Mouse (Mus musculus) CD8-positive naive resting alpha-beta T cell, adult 2 months (primary cell): ENCODE data around the gene Mms19.

Source experiments
- DNase-seq, 2 experiments: peaks; one replicate each; pipeline ENCODE4 v3.0.0; 2022; ENCODE audit warnings: low read depth in 2 of 2, low spot score in 2 of 2

Mms19 gene

DNA sequence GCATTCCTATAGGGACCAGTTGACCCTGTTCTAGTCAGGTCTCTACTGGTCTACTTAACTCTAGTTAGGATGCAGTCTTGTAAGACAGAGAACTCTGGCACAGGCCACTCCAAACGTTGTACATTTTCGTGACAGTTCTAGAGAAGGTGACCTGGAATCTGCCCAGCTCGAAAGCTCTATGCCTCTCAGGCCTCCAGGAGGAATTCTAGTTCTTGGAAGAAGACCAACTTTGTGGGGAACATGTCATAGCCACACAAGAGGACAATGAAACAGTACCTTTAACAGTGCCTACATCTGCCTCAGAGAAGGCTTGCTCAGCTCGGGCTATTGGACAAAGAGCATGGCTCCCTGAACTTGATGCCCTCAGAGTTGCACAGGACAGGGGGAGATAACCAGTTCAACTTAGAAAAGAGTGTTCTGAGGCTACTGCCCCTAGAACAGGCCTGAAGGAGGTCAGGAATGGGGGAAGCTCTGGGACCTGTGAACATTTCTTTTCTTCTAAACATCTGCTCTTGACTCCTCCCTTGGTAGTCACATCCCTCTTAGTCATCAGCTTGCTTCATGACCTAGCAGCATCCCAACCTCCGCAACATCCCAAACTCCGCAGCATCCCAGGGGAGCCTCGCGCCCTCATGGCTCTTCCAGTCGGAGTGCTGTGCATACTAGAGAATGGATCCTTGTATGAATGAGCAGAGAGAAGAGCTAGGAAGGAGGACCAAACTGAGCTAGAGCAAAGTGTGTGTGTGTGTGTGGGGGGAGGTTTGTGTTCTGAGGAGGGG, 18.0 kb upstream of the Mms19 start:
- no peak for DNase-seq

DNA sequence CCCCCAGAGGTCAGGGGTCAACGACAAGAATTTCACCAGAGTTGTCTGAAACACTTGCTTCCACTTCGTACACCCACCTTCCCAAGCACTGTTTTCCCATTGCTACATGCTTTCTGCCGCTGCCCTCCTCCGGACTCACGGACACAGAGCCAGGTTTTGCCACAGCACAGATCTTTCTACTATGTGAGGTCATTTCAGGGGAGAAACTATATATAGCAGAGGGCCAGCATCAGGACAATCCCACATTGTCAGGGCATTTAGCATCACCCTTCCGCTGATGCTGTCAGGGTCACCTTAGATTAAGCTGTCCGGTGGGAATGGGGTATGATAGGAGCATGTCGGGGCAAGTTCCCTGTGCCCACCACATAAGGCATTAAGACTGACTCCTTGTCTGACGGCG, 16.1 kb upstream of the Mms19 start:
- no peak for DNase-seq

DNA sequence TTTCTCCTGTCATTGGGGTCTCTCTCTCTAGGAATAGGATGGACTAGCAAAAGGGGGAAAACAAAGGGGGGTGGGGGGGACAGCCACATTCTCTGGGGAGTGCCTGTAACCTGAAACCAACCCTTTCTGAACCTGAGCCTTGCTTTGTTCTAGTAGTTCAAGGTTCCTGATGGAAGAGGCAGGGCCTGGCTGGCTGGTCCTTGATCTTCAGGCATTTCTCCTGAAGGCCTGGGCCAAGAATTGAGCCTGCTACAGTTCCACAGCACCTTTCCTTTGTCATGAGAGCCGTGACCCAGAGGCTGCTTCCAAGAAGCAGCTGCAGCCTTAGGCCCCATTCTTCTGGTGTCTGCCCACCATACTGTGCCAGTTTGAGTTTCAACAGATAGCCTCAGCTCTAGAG, 14.5 kb upstream of the Mms19 start:
- no peak for DNase-seq

DNA sequence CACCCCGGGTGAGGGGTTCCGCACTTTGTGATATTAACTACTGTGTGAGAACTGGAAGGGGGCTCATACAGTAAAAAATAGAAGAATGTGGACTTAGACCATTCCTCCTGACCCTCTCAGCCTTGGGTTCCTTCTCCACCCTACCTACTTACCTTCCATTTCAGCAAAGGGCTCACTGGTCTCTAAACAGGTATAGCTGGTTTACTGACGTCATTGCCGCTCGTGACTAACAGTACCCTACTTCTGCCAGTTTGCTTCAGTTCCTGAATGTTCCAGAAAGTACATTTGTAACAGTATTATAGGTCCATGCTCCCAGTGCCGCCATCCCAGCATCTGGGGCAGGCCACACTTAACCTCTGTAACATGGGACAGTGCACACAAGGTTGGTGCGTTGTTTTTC, 13.1 kb upstream of the Mms19 start:
- no peak for DNase-seq

DNA sequence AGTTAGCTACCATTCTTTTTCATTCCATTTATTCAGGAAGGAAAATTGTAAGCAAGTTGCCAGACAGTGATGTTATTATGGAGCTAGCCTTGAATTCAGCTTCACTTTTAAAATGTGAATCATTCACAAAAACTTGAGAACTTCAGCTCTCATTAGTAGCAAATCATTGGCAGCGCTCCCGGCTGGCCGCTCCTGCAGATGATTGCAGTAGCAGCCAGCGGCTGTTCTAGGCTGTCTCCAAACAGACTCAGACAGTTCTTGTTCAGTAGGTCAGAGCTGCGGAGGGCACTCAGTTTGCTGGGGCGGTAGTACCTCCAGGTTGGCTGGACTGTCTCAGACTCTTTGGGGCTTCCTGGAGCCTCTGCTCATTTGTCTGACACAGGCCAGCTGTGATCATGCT, 12.5 kb upstream of the Mms19 start:
- no peak for DNase-seq

DNA sequence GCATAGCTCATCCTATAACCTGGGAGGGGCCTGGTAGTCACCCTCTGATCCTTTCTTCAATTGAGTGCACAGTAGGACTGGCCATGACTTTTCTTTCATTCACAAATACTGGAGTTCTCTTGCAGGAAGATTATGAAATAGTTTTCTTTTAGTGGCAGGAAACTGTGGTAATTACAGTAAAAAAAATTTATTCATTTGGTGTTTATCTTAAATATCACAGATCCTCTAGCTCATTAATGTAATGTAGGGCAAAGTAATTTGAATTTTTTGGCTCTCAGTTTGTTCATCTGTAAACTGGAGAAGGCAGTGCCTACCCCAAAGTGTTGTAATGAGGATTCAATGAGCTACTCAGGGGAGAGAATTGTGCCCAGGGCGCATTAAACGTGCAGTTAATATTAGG, 12.0 kb upstream of the Mms19 start:
- DNase-seq, result no peak

DNA sequence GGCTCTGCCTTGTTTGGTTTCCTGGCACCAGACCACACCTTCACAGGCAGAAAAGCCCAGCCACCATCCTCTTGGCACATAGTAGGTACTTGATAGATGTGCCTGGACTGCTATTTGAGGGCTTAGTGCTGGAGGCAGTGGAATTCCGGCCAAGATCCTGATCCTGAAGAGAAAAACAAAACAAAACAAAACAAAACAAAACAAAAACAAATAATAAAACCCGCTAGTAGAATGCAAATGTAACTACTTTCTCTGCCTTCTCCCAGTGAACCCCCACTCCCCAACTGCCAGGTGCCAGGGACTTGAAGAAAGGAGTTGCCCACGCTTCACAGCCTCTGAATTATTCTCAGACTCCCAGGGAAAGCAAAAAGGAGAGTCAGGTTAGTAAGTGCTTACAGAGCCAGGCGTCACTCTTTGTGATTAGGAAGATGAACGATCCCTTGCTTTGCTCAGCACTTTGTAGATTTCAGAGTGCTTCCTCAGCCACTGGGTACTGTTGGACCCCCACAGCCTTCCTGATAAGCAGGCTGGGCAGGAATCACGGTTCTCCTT, 11.0 kb upstream of the Mms19 start:
- no peak for DNase-seq

DNA sequence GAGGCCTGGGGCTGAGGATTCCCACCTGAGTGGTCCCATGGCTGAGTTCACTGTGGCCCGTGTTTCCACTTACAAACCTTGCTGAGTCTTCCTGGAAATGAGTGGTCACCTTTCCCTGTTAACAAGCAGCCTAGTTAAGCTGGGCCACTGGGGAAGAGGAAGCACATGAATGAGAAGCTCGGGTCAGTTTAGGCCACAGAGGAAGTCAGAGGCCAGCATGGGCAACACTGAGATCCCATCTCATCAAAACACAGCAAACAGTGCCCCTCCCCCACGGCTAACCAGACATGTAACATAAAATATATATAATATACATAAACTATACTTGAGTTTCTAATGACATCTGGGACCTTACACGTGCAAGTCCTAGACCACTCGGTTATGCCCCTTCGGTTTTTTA, 8.9 kb upstream of the Mms19 start:
- no peak for DNase-seq

DNA sequence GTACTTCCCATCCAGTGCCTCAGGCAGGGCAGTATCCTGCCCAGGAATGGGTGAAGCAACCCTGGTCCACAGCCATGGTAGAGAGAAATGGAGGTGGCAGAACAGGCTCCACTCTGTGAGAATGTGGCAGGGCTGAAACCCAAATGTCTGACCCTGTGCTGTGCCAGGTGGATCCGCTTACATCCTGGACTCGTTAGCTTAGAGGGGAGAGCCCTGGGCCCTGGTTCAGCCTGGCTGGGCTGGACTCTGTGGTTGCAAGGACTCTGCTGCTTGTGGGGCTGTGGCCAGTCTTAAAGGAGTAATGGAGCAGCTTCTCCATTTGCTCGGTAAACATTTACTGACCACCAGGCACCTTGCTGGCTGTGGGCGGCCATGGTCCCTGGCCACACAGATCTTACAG, 6.2 kb upstream of the Mms19 start:
- no peak for DNase-seq

DNA sequence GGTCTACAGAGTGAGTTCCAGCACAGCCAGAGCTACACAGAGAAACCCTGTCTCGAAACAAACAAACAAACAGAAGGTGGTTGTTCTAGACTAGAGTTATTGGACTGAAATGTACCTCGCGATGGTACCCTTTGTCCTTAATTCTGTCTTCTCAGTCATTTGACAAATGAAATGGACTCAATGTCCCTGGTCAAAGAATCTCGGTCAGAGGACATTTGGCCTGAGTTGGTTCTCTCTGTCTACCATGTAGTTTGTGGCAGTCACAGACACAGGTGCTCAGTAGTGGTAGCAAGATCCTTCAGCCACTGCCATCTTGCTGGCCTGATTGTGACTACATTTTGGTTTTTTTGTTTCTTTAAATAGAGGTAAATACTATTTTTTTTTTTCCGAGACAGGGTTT, 5.0 kb upstream of the Mms19 start:
- no peak for DNase-seq

DNA sequence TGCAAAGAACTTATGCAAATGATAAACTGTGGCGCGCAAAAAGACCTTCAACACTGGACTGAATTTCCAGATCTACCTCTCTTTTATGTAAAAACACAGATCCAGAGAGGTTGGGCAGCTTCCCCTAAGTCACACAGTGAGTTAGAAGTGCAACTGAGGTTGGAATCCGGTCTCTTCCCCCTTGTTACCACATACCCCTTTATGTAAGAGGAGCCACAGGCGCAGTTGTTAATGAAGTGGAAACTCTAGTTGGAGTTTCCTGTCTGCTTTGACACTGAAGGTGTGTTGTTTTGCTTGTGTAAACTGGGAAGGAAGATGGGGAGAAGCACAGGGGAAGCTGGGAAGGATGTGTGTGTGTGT, 1.8 kb upstream of the Mms19 start:
- DNase-seq, result peak in 1 of 2 experiments; percentile 21

DNA sequence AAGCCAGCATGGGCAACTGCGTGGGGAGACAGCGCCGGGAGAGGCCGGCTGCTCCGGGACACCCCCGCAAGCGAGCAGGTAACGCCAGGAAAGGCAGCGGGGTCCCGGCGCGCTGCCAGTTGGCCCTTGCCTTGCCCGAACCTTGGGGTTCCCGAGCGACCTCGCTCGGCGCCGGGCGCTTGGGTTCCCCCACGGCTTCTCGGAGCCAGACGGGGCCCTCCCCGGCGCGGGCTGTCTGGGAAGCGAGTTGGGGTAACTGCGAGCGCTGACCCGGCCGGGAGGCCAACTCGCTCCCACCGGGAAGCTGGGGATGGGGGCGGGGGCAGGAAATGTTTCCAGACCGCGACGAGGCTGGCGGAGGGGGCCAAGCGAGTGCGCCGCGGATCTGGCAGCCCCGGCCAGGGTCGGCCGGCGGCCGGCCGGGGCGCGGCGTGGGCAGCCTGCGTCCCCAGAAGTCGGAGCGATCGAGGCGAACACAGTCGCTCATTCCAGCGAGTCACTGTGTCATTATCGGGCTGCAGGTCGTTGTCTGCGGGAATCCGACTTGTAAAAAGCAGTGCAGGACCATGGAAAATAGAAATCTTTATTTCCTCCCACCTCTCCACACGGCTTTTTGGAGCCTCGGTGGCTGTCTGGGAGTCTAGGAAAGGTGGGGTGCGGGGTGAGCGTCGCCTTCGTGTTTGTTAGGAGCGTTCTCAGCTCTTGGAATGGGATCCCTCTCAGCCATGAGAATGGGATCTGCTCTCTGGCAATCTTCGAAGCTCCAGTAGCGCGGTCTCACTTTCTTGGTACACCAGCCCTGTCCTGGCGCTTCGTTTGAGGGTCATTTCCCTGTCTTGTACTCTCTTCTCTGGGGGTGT, 1.2 kb upstream of the Mms19 start:
- peak; percentile 34 to 39 for DNase-seq

DNA sequence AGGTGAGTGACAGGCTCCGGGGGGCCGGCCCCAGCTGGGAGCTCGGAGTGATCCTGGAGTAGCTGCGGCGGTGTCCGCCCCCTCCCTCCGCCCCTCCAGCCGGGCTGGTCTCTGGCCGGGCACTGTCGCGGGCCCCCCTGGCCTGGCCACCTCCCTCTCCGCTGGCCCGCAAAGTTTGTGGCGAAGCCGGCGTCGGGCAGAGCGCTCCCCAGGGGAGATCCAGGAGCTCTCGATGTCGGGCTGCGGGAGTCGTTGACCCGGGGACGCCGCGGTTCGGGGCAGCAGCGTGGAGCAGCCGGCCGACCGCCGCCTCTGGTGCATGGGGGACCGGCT, 604 bp upstream of the Mms19 start, which contains the start of gene Ubtd1:
TSS of gene Ubtd1 (plus strand) at position 169 of the 333 bp plus-strand sequence.
- DNase-seq, result no peak

DNA sequence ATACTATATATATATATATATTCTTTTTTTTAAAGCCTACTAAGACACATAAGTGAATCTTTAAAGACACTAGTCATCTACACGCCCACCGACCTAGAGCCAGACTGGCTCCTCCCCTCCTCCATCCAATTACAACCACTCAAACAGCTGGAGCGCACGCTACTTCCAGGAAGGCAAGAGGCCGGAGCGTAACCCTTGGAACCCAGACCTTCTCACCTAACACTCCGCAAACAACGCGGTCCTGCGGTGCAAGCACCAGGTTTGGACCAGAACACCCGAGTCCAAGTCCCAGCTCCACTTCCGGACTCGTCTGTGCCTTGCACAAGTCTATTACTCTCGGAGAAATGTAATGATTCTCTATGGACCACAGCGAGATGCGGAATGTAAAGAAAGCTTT, 537 bp downstream of the Mms19 start:
- peak in 1 of 2 experiments; percentile 15 for DNase-seq

DNA sequence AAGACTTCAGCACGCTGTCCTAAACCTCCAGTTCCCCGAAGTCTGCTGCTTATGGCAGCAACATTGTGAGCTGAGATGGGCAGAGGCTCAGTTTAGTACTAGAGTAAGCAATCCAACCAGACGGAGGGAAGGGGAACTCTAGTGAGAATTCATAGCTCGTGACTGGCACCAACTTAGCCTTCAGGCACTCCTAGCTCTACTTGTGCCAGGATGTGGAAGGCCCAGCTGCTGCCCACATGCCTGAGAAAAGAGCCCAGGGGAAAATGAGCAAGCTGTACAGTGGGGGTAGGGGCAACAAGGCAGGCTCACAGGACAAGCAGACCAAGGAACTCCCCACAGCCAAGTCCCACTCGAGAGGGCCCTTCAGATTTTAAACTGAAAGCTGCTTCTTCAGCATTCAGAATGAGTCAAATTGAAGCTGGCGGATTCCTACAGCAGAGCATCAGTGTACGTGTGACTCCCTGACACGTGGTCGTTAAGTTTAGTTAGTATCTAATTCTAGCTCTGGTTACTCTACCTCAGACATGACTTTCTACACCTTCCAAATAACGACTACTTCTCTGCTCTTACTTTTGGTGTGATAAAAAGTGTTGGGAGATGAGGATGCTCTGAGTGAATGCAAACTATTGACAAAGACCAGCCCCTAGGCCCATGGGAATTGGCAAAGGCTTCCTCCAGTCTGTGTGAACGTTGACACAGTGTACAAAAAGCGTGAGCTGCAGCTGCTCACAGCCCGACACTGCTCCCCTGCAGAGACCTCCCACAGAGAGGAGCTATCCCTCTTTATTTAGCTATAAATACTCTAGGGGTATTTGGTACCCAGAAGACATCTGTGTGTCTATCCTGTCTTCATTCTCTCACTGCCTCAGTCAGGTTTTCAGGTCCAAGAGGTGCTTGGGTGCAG, 6.8 kb downstream of the Mms19 start:
- DNase-seq, result no peak

DNA sequence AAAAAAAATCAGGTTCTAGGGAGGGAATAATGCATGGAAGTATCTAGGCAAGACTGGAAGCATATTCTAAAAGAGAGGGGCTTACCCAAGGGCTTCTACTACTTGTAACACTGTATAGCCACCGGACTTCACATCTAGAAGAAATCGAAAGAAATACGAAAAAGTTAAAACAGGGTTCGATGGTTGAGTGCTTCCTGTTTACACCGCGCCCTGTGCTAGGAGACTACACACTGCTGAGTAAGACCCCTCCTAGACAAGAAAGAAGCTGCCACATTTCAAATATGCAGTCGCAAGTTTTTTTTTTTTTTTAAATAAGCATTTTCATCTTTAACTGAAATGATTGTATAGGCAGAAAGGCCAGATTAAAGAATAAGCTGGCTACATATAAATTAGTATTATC, 11.3 kb downstream of the Mms19 start:
- DNase-seq, result peak in 1 of 2 experiments; percentile 5

DNA sequence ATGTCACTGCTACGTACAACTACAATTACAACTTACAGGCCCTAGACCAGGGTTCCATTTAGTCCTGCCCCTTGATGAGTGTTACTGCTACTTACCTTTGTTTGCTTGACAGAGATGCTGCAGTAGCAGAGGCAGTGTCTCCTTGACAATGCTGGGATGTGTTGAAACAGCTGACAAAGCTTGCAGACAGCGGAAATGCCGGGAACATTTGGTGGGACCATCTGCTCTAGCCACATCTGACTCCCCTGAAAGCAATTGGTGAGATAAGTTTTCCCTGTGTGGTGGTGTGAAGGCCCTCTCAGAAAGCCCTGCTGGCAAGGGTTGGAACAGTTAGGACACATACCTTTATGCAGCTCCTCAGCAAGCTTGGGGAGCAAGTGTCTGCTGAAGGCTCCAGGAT, 27.4 kb downstream of the Mms19 start:
- no peak for DNase-seq

DNA sequence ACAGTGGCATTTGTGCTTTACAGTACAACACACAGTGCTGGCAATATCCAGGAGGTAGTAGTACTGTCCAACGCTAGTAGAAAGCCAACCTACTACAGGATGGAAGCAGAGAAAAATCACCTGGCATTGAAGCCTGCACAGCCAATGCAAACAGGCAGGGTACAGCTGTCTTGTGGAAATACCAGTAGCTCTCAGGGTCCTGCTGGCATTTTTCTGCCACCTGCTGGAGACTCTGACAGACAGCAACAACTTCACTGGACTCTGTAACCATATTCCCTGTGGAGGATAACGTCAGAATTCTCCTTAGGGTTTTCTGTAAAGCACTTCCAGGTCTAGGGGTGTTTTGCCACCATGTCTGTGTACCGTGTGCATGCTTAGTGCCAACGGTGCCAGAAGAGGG, 28.7 kb downstream of the Mms19 start:
- no peak for DNase-seq

DNA sequence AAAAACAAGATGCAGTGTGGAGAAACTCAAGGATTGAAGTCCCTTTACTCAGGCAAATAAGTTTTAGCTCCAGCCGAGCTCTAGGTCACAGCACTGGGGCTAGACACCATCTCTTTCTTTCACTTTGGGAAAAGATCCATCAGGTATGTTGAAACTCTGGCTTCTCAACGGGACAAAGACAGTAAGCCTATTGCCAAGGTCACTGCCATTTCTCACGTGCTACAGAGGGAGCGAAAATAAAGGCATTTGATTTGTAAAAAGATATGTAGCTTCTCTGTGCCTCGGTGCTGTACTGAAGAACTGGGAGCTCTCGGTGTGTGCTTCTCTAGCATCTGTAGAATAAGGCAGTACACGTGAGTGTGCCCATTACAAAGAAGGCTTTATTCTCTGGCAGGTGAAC, 37.1 kb downstream of the Mms19 start:
- DNase-seq, result no peak

DNA sequence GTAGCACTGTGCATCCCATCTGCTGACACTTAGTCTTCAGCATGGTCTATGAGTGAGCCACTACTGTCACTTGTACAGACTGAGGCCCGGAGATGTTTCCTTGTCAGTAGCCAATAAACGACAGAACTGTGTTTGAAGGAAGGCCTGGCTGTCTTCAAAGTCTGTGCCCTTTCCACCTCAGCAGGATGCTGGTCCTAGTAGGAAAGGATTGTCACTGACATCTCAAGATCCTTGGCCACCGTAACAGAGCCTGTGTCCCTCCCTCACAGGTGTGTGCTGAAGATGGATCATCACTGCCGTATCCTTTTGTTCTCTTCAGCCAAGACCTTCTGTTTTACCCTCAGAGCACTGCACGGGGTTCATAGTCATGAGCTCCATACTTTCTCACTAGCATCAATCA, 42.4 kb downstream of the Mms19 start:
- no peak for DNase-seq

DNA sequence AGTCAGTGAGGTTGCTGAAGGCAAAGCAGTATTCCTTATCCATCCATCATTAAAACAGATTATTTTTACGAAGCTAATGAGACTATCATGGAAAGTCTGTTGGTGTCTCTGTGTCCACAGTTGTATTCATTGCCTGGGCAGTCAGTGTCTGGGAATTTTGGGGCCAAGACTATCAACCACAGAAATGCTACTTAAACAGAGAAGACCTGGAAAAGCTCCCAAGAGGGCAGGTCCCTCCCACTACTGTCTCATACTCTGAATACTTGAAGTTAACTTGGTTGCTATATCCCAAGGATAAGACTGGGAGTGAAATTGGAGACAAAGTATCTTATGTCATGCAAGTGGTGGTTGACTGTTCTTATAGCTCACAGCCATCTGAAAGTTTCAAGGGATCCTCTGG, 45.0 kb downstream of the Mms19 start:
- no peak for DNase-seq
